Mouse (Mus musculus): ENCODE data around the gene Plod3. TPM values are rescaled to one million over a fixed set of nuclear protein-coding genes. Genes with fewer than 3 reads are reported as not detected.
A peak's percentile ranks its signal among the peaks of the same experiment; 100 is the strongest.

Gene Plod3
- total and polyA plus RNA-seq, 3 experiments: 56.0 to 62.8 TPM; not detected in 1

DNA sequence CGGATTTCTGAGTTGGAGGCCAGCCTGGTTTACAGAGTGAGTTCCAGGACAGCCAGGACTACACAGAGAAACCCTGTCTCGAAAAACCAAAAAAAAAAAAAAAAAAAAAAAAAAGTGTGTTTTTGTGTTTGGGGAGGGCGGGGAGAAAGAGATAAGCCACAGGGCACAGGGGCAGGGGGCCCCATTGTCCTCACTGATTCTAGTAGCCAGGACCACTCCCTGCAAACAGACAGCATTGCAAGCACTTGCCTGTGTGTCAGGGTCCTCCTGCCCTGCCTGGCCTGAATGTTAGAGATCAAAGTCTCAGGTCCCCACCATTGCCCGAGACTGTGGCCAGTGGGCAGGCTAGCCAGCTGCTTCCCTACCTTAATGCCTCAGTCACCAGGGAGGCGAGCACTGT lies 12.6 kb downstream of the Plod3 start:
- H3K36me3 ChIP-seq (ENCODE audit: control insufficient read depth in 1 of 2, insufficient read depth in 2 of 2, low read length in 2 of 2): no peaks in the 10 kb centered on the region
- H3K9me3 ChIP-seq (replicated peaks; ENCODE audit: insufficient read depth, low read length): no peaks in the 10 kb centered on the region
- no peak for DNase-seq (ENCODE audit: low read depth, low spot score)
- no peak overlapping the region for H3K9ac ChIP-seq (ENCODE audit: control insufficient read depth, low read depth, low read length, poor library complexity, severe bottlenecking)
- H3K4me1 ChIP-seq (ENCODE audit: control insufficient read depth in 1 of 2, insufficient read depth in 2 of 2, low read length in 2 of 2): peaks cover 0 to 2% of the 10 kb centered on the region in 2 experiments; a peak in 1 of 4 replicates
- H3K27ac ChIP-seq (ENCODE audit: control insufficient read depth, low read depth, low read length): no peak overlapping the region
- no peaks in the 10 kb centered on the region for H3K79me2 ChIP-seq (ENCODE audit: control insufficient read depth, insufficient read depth, low read length, poor library complexity)
- H3K4me3 ChIP-seq (ENCODE audit: control insufficient read depth in 1 of 2, insufficient read depth in 1 of 2, low read depth in 2 of 2, low read length in 2 of 2): no peak overlapping the region
- H3K27me3 ChIP-seq (ENCODE audit: control insufficient read depth in 1 of 2, insufficient read depth in 2 of 2, low read length in 2 of 2): 0 out of 4 replicates have a peak, but pooled peaks cover 0 to 2% of the 10 kb centered on the region in 2 experiments
- TF ChIP-seq UBTF (IDR thresholded peaks at IDR 0.05; ENCODE audit: borderline replicate concordance, insufficient read depth, low read depth, low read length) (no peak), KAT2A (conservative IDR thresholded peaks at IDR 0.05; ENCODE audit: low read depth, low read length) (no peak), POLR2AphosphoS2 (IDR thresholded peaks at IDR 0.05; ENCODE audit: low read length) (no peak), HCFC1 (IDR thresholded peaks at IDR 0.05; ENCODE audit: low read depth, low read length) (no peak), ZNF384 (IDR thresholded peaks at IDR 0.05; ENCODE audit: low read depth, low read length) (no peak; the same call in 1 of the 2 replicates), MXI1 (IDR thresholded peaks at IDR 0.05; ENCODE audit: low read depth, low read length) (no peak), POLR2A (IDR thresholded peaks at IDR 0.05; ENCODE audit: control insufficient read depth in 1 of 2, insufficient read depth in 1 of 2, low read depth in 1 of 2, low read length in 2 of 2, poor library complexity in 1 of 2) (no peak), CHD1 (IDR thresholded peaks at IDR 0.05; ENCODE audit: low read depth, low read length) (no peak), ETS1 (IDR thresholded peaks at IDR 0.05; ENCODE audit: low read depth, low read length) (no peak), MAZ (IDR thresholded peaks at IDR 0.05; ENCODE audit: low read depth, low read length) (no peak), USF1 (IDR thresholded peaks at IDR 0.05; ENCODE audit: low read depth, low read length) (no peak), EP300 (IDR thresholded peaks at IDR 0.05; ENCODE audit: low read depth in 1 of 2, low read length in 2 of 2) (no peak), GABPA (IDR thresholded peaks at IDR 0.05; ENCODE audit: low read depth, low read length) (no peak), E2F4 (IDR thresholded peaks at IDR 0.05; ENCODE audit: borderline replicate concordance, low read depth, low read length) (no peak), TAL1 (IDR thresholded peaks at IDR 0.05; ENCODE audit: low read length) (no peak), MAFK (IDR thresholded peaks at IDR 0.05; ENCODE audit: borderline replicate concordance, low read depth, low read length) (no peak), CHD2 (IDR thresholded peaks at IDR 0.05; ENCODE audit: low read length) (no peak), NELFE (IDR thresholded peaks at IDR 0.05; ENCODE audit: low read depth, low read length) (no peak), JUND (IDR thresholded peaks at IDR 0.05; ENCODE audit: low read depth, low read length) (no peak)

DNA sequence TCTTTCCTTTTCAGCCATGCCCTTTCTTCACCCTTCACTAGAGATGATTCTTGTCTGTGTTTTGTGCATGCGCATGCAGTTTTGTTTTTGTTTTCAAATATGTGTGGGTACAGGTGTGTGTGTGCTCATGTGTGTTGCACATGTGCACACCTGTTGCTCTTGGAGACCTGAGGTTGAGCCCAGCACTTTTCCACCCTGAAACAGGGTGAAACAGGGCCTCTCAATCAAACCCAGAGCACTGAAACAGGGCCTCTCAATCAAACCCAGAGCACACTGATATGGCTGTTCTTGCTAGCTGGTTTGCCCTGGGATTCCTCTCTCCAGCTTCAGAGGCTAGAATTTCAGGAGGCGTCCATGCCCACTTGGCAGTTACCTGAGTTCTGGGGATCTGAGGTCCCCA lies 13.8 kb downstream of the Plod3 start:
- TF ChIP-seq USF2 (IDR thresholded peaks at IDR 0.05; ENCODE audit: borderline replicate concordance in 1 of 2, insufficient read depth in 1 of 2, low read depth in 1 of 2, low read length in 2 of 2) (no peak), MYC (IDR thresholded peaks at IDR 0.05; ENCODE audit: low read depth, low read length) (no peak), RAD21 (IDR thresholded peaks at IDR 0.05; ENCODE audit: low read depth, low read length) (no peak), NRF1 (IDR thresholded peaks at IDR 0.05; ENCODE audit: insufficient read depth, low read depth, low read length, poor library complexity, severe bottlenecking) (no peak), RCOR1 (IDR thresholded peaks at IDR 0.05; ENCODE audit: low read depth, low read length) (no peak), UBTF (IDR thresholded peaks at IDR 0.05; ENCODE audit: borderline replicate concordance, insufficient read depth, low read depth, low read length) (no peak), NELFE (IDR thresholded peaks at IDR 0.05; ENCODE audit: low read depth, low read length) (0 out of 2 replicates have a peak, but pooled peaks have one; percentile 23), ZKSCAN1 (IDR thresholded peaks at IDR 0.05; ENCODE audit: low read depth, low read length) (no peak), MEF2A (IDR thresholded peaks at IDR 0.05; ENCODE audit: extremely low read depth, insufficient replicate concordance, low read depth, low read length, poor library complexity, severe bottlenecking) (no peak), HCFC1 (IDR thresholded peaks at IDR 0.05; ENCODE audit: low read depth, low read length) (peak; percentile 61), TAL1 (IDR thresholded peaks at IDR 0.05; ENCODE audit: low read length) (no peak), SMC3 (IDR thresholded peaks at IDR 0.05; ENCODE audit: low read depth, low read length) (no peak), MAZ (IDR thresholded peaks at IDR 0.05; ENCODE audit: low read depth, low read length) (no peak), POLR2A (IDR thresholded peaks at IDR 0.05; ENCODE audit: control insufficient read depth in 1 of 2, insufficient read depth in 1 of 2, low read depth in 1 of 2, low read length in 2 of 2, poor library complexity in 1 of 2) (no peak), SIN3A (IDR thresholded peaks at IDR 0.05; ENCODE audit: low read length) (no peak), TBP (IDR thresholded peaks at IDR 0.05; ENCODE audit: low read depth, low read length) (no peak), ZMIZ1 (IDR thresholded peaks at IDR 0.05; ENCODE audit: low read depth, low read length) (no peak)
- H3K27me3 ChIP-seq (ENCODE audit: control insufficient read depth in 1 of 2, insufficient read depth in 2 of 2, low read length in 2 of 2): peaks cover 0 to 2% of the 10 kb centered on the region in 2 experiments; a peak in 1 of 4 replicates
- H3K27ac ChIP-seq (ENCODE audit: control insufficient read depth, low read depth, low read length): no peak overlapping the region
- peak overlapping the region in 1 of 2 experiments; percentile 29; a peak in 1 of 4 replicates for H3K4me3 ChIP-seq (ENCODE audit: control insufficient read depth in 1 of 2, insufficient read depth in 1 of 2, low read depth in 2 of 2, low read length in 2 of 2)
- no peak overlapping the region for H3K9ac ChIP-seq (ENCODE audit: control insufficient read depth, low read depth, low read length, poor library complexity, severe bottlenecking)
- H3K36me3 ChIP-seq (ENCODE audit: control insufficient read depth in 1 of 2, insufficient read depth in 2 of 2, low read length in 2 of 2): no peaks in the 10 kb centered on the region
- no peak for DNase-seq (ENCODE audit: low read depth, low spot score)
- no peaks in the 10 kb centered on the region for H3K9me3 ChIP-seq (replicated peaks; ENCODE audit: insufficient read depth, low read length)
- H3K79me2 ChIP-seq (ENCODE audit: control insufficient read depth, insufficient read depth, low read length, poor library complexity): no peaks in the 10 kb centered on the region
- H3K4me1 ChIP-seq (ENCODE audit: control insufficient read depth in 1 of 2, insufficient read depth in 2 of 2, low read length in 2 of 2): peaks cover 0 to 2% of the 10 kb centered on the region in 2 experiments; a peak in 1 of 4 replicates
